Mouse (Mus musculus) lung, postnatal 36 days (tissue): Measurements from ENCODE around the gene Prdx3.
"Not testable (repeated sequence)": the region's sequence is repeated elsewhere in the genome, so short reads cannot be mapped to it uniquely, and the experiment has no call there.

Experiments
- DNase-seq: peaks from one replicate; pipeline ENCODE4 v3.0.0; 2022; ENCODE audit warnings: mixed read lengths

The Prdx3 gene

GRCm38 (mm10) chr19:60874064-60874694, at the start of gene Prdx3:
Gene Prdx3 (minus strand): TSS chr19:60874556.
- DNase-seq, result peak; percentile 98

GRCm38 (mm10) chr19:60916869-60917570, 42.7 kb upstream of the Prdx3 start:
- DNase-seq, result no peak

- DNase-seq, result no peak
These were observed 41.5 kb upstream of the Prdx3 start for GRCm38 (mm10) chr19:60915862-60916261.

- peak; percentile 48 for DNase-seq
These were observed 40.9 kb upstream of the Prdx3 start for GRCm38 (mm10) chr19:60915236-60915635.

GRCm38 (mm10) chr19:60911653-60912052, 37.3 kb upstream of the Prdx3 start:
- no peak for DNase-seq

GRCm38 (mm10) chr19:60910304-60910703, 35.9 kb upstream of the Prdx3 start:
- DNase-seq, result no peak

GRCm38 (mm10) chr19:60905477-60905876, 31.1 kb upstream of the Prdx3 start:
- DNase-seq, result no peak

DNA sequence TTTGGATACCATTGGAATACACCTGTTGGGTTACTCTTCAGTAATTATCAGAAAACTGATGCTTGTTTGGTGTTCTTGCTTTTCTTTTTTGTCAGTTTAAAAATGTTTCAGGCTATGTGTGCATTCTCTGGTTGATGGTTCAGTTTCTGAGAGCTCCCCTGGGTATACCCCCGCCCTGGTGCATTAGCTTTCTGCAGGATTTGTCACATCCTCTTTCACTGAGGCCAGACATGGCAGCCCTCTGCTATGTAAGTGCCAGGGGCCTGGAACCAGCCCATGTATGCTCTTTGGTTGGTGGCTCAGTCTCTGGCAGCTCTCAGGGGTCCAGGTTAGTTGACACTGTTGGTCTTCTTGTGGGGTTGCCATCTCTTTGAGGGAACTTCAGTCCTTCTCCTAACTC, 29.6 kb upstream of the Prdx3 start:
- DNase-seq, result no peak

DNA sequence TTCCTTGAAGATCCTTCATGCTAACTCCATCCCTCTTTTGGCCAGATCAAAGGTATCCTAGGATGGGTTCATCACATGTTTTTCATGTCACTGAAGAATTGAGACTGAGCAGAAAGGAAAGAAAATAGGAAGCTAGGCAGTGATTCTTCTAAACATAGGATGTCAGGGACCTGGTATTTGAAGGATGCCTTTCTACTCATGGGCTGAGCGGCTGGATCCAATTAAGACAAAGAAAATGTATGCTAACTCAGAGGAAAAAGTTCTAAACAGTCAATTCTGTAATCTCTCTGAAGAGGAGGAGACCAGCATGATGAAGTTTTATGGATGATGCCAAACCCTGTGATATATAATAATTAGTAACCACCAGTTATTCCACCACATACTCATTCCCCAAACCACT, 28.8 kb upstream of the Prdx3 start:
- no peak for DNase-seq

DNA sequence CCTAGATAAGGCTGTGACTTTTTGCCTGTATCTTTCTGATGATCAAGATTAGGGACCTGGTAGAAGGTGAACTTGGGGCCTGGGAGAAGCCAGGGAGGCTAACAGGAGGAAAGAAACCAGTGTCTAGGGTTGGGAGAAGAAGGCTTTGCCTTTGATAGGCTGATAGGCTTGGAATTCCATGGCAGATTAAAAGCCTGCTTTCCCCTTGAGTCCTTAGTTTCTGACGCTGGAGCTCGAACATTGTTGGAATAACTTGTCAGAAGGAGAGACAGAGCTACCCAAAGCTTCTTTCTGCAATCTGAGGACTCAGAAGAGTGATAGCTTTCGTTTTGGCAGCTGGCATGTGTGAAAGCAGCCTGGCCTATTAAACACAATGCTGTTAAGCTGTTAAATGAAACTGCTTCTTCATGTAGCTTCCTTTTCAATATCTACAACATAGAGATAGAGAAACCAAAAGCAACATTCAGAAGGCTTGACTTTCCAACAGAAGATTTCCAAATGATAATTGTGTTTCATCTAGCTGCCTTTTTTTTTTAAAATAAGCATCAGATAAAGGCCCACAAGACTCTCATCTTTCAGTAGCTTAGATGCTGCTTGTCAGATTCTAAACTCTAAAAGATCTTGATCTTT, 21.0 kb upstream of the Prdx3 start:
- peak; percentile 53 for DNase-seq

DNA sequence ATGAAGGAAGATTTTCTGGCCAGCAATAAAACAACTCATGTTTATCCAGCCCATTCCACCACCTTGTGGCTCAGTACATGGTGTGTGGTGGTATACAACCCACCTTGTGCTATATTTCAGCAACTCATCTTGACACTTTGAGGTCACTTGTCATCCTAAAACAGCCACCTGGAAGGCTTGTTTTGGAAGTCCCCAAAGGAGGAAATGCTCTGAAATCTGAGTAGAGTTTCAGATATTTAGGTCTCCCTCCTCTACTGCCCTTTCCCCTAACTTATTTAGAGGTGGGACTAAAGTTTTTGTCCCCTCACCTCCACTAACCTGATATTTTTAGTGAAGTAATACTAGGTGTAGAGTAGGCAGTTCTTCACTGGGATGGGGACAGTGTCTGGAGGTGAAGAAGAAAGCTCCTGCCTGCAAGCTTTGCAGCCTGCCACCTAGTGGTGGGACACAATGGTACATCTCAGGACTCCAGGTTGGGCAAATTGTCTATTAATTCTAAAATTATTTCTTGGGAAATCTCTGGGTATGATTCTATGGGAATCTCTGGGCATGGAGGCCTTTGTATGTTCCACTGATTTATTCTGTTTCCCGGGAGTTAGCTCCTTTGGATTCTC, 17.7 kb upstream of the Prdx3 start:
- DNase-seq, result peak; percentile 90

DNA sequence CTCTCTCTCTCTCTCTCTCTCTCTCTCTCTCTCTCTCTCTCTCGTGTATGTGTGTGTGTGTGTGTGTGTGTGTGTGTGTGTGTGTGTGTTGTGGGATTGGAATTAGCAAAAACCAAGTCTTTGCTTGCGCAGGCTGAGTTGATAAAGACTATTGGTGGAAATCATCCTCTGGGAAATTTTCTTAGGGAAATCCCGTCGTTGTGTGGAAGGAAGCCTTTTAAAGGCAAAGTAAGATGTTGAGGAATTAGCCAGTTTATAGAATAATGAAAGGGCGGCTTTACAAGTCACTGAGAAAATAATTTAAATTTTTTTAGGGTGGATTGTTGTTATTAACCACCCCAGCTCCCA, 16.7 kb upstream of the Prdx3 start:
- peak; percentile 20 for DNase-seq

- no peak for DNase-seq
These were observed 16.2 kb upstream of the Prdx3 start for GRCm38 (mm10) chr19:60890391-60891122.

GRCm38 (mm10) chr19:60889714-60890315, 15.5 kb upstream of the Prdx3 start, which contains the start of gene Grk5:
Gene Grk5 (plus strand): TSS chr19:60889749.
- peak; percentile 98 for DNase-seq

GRCm38 (mm10) chr19:60889101-60889713, 14.9 kb upstream of the Prdx3 start:
- peak; percentile 89 for DNase-seq

- no peak for DNase-seq
These were observed 13.3 kb upstream of the Prdx3 start for GRCm38 (mm10) chr19:60887637-60888036.

DNA sequence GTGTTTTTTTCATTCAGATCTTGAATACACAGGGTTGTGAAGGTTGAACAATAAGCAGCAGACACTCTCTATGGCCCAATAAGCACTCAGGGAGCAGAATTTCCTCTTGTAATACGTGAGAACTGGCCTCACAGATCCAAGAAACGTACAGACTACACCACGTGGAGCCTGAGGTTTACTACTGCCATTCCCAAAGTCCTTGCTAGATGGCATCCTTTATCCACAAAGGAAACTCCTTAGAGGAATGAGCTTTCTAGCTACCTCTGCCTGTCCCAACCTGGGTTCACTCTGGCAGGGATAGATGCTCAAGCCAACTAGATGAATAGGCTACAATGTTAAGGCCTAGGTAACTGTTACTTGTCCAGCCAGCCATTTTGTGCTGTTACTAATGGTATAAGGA, 8.8 kb upstream of the Prdx3 start:
- peak; percentile 78 for DNase-seq

- peak; percentile 26 for DNase-seq
These were observed 855 bp downstream of the Prdx3 start for GRCm38 (mm10) chr19:60873501-60873900.

DNA sequence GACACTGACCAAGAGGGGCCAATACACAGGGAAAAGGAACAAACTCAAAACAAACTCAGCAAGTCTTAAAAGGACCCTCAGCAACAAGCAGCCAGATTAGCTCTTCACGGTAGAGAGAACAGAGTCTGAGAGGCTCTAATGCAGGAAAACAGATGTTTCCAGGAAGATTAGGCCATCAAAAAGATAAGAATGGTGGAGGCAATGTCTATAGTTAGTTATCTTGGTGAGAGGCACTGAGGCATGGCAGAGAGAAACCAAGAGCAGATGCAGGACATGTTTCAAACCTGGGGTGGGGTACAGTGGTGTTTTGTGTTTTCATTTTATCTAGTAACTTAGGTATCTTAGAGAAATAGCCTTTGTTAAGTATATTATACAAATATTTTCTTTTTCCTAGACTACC, 2.1 kb downstream of the Prdx3 start:
- DNase-seq, result no peak

DNA sequence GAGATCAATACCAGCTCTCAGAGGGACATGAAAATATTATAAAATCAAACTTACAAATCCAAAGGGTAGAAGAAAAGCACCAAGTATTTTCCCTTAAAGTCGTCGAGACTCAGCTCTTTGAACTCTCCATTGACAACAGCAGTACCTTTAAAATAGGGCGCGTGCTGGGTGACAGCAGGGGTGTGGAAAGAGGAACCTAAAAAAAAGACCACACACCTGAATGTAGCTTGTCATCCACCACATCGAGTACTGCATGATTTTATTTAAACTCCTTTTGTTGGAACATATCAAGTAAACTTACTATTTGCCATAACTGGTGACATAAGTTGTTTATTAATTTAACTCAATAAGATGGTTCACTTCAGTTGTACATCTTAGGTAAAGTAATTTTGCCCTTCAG, 3.0 kb downstream of the Prdx3 start:
- no peak for DNase-seq

DNA sequence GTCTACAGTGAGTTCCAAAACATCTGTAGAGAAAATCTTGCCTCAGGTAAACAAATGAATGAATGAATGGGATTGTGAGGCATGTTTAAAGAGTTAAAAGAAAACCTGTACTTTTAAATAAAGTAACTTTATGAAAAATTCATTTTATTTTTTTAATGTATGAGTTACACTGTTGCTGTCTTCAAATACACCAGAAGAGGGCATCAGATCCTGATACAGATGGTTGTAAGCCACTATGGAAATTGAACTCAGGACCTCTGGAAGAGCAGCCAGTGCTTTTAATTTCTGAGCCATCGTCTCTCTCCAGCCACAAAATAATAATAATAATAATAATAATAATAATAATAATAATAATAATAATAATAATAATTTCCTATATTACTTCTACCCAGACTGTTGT, 3.9 kb downstream of the Prdx3 start:
- no peak for DNase-seq

DNA sequence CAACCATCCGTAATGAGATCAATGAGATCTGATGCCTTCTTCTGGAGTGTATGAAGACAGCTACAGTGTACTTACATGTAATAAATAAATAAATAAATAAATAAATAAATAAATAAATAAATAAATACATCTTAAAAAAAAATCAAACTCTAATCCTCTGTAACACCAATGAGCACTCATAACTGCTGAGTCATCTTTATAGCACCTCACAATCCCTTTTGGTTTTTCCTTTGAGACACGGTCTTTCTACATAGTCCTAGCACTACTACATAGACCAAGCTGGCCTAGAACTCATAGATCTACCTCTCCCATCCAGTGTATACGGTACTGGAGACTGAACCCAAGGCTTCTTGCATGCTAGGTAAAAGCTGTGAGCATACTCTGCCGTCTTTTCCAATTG, 8.2 kb downstream of the Prdx3 start:
- not testable (repeated sequence) for DNase-seq
